Mouse (Mus musculus) limb, embryonic 14.5 days (tissue): ENCODE data around the gene Pcolce. TPM values are rescaled to one million over a fixed set of nuclear protein-coding genes. Genes with fewer than 3 reads are reported as not detected.

ENCODE experiments used
- ATAC-seq: fragments of 200-750 bp; cut with Nextera tagmentation; 2 replicates; pipeline ENCODE4 v1.8.0; 2017; ENCODE audit warnings: low read depth, moderate number of reproducible peaks, moderate TSS enrichment; ENCODE audit not compliant: low FRiP score
- DNase-seq: peaks from one replicate; pipeline ENCODE4 v3.0.0-alpha.2; 2015; ENCODE audit warnings: low spot score
- H3K27ac ChIP-seq: fragments of 300-500 bp; sonication (generic); replicated peaks from 2 replicates; pipeline ENCODE4 v1.5.1; 2014; ENCODE audit warnings: low read depth, mild to moderate bottlenecking, low read length, moderate library complexity, mixed read lengths
- H3K27me3 ChIP-seq: fragments of 300-500 bp; sonication (generic); 2 replicates; pipeline ENCODE4 v1.6.1; 2014; ENCODE audit warnings: low read length, mixed read lengths; ENCODE audit not compliant: control insufficient read depth, insufficient read depth
- H3K36me3 ChIP-seq: fragments of 300-500 bp; sonication (generic); 2 replicates; pipeline ENCODE4 v1.6.1; 2014; ENCODE audit warnings: mild to moderate bottlenecking, low read length, moderate library complexity, mixed read lengths; ENCODE audit not compliant: control insufficient read depth, insufficient read depth
- H3K4me1 ChIP-seq: fragments of 300-500 bp; sonication (generic); 2 replicates; pipeline ENCODE4 v1.6.1; 2014; ENCODE audit warnings: antibody characterized with exemption, low read length, mixed read lengths; ENCODE audit not compliant: control insufficient read depth, insufficient read depth
- H3K4me2 ChIP-seq: fragments of 300-500 bp; sonication (generic); replicated peaks from 2 replicates; pipeline ENCODE4 v1.6.1; 2014; ENCODE audit warnings: low read depth, mild to moderate bottlenecking, low read length, moderate library complexity; ENCODE audit not compliant: severe bottlenecking
- H3K4me3 ChIP-seq: fragments of 300-500 bp; sonication (generic); replicated peaks from 2 replicates; pipeline ENCODE4 v1.5.1; 2014; ENCODE audit warnings: low read length
- H3K9ac ChIP-seq: fragments of 300-500 bp; sonication (generic); 2 replicates; pipeline ENCODE4 v1.6.1; 2014; ENCODE audit warnings: mild to moderate bottlenecking, low read depth, low read length, moderate library complexity; ENCODE audit not compliant: severe bottlenecking
- H3K9me3 ChIP-seq: fragments of 300-500 bp; sonication (generic); 2 replicates; pipeline ENCODE4 v1.6.1; 2016; ENCODE audit warnings: low read length; ENCODE audit not compliant: control insufficient read depth
- POLR2A ChIP-seq: fragments of 200-500 bp; IDR thresholded peaks from 2 replicates; pipeline ENCODE4 v1.8.0; 2012; ENCODE audit warnings: inconsistent platforms, mild to moderate bottlenecking, moderate library complexity, borderline replicate concordance; ENCODE audit not compliant: insufficient read depth, insufficient read length; ENCODE audit errors: extremely low read depth
- WGBS: fragments of 180-500 bp; shearing (Covaris S2); extraction: QIAGEN DNeasy Blood & Tissue Kit; methylation state at CpG from one replicate; pipeline ENCODE4 v1.1.7; 2014; 5-methylcytosine and 5-hydroxymethylcytosine counted together
- polyA plus RNA-seq, 2 experiments: library from polyadenylated mRNA; depleted of rRNA in 1 of 2; stranded (reverse) in 1 of 2; unstranded in 1 of 2; fragments of >200 nt; fragmentation: Nextera tagmentation in 1 of 2; extraction: Ambion mirVana in 1 of 2; gene quantifications; 2 replicates each; pipeline versions ENCODE4 v1.2.1 to v1.2.3; 2012 to 2014

Gene Pcolce
- polyA plus RNA-seq, 2 experiments = 227 to 267 TPM

DNA sequence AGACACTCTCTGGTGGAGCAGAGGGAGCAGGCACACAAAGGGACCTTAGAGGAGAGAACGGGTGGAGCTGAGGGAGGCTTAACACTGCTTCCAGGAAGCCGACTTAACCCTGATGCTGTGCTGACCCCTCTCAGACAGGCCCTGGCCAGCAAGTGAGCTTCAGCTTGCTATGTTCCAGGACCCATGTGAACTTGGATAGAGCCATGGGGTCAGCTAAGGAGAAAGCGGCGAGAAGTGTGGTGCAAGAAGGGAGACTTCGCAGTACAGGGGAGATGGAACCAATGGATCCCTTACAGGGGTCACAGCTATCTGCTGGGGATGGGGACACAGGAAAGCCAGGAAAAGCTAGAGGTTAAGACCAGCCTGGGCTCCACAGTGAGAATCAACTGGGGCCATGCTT lies 508 bp downstream of the Pcolce start:
- no peak overlapping the region for H3K4me2 ChIP-seq
- no peak overlapping the region for H3K27ac ChIP-seq
- no peaks in the 10 kb centered on the region for H3K36me3 ChIP-seq
- no peaks in the 10 kb centered on the region for H3K9me3 ChIP-seq
- ATAC-seq (no peak), DNase-seq (no peak)
- no peak for TF ChIP-seq POLR2A
- H3K4me3 ChIP-seq = no peak overlapping the region
- H3K4me1 ChIP-seq = peaks cover 50% of the 10 kb centered on the region
- H3K27me3 ChIP-seq = no peaks in the 10 kb centered on the region
- 69% methylated on average over 5 of the region's 5 CpGs for WGBS
- no peak overlapping the region for H3K9ac ChIP-seq

DNA sequence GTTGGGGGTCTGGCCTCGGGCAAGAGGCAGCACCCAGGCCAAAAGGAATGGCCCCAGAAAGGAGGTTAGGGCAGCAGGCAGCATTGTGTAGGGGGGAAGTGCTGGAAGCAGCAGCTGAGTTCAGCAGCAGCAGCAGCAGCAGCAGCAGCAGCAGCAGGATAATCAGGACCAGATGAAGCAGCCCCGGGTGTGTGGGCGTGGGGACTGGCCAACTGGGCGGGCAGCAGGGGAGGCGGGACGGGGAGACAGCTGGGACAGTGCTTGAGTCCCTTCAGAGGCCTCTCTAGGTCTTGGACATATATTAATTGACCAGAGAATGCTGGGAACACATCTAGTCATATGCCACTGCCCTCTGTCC lies 2.4 kb downstream of the Pcolce start:
- Histone ChIP-seq H3K27ac (peak overlapping the region; percentile 95), H3K9ac (peak overlapping the region; percentile 55), H3K4me3 (peak overlapping the region; percentile 43), H3K9me3 (no peaks in the 10 kb centered on the region), H3K27me3 (no peaks in the 10 kb centered on the region), H3K4me1 (peaks cover 52% of the 10 kb centered on the region), H3K36me3 (peaks cover 12% of the 10 kb centered on the region), H3K4me2 (peak overlapping the region; percentile 70)
- WGBS = 0% methylated on average over 6 of the region's 6 CpGs
- TF ChIP-seq POLR2A = no peak
- ATAC-seq = peak; percentile 72; the same call in 1 of the 2 replicates
- DNase-seq = peak; percentile 78

DNA sequence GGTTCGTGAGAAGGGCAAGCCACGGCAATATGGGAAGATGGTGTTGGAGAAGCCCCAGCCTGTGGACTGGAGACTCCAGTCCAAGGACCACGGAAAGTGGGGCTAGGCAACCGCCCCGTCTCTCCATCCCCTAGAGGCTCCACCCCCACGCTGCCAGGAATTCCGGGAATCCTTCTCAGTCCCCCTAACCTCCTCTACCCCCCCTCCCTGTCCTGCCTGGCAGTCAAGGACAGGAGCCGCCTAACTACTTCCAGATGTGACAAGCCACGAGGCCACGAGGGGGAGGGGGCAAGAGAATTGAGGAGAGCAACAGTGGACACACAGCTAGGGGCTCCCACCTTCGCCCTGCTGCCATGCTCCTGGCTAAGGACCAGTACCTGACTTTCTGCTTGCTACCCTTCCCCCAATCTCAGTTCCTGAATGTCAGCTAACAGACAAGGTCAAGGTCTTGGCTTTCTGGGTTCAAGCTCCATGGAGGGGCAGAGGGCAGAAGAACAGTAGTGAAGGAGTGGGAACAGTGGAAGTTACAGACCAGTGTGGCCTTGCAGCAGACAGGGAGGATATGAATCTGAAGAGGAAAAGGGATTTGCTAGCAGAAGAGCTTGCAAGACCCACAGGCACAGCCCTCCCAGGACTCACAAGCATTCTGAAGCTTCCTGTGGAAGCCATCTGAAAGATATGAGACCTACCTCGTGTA lies 2.9 kb downstream of the Pcolce start:
- WGBS = 3% methylated on average over 12 of the region's 12 CpGs
- Histone ChIP-seq H3K4me2 (peak overlapping the region; percentile 70), H3K9ac (peak overlapping the region; percentile 55), H3K27ac (peak overlapping the region; percentile 95), H3K4me3 (peak overlapping the region; percentile 43), H3K36me3 (peaks cover 18% of the 10 kb centered on the region), H3K4me1 (peaks cover 52% of the 10 kb centered on the region), H3K27me3 (no peaks in the 10 kb centered on the region), H3K9me3 (no peaks in the 10 kb centered on the region)
- TF ChIP-seq POLR2A = no peak
- ATAC-seq (peak; percentile 78), DNase-seq (peak; percentile 87)

DNA sequence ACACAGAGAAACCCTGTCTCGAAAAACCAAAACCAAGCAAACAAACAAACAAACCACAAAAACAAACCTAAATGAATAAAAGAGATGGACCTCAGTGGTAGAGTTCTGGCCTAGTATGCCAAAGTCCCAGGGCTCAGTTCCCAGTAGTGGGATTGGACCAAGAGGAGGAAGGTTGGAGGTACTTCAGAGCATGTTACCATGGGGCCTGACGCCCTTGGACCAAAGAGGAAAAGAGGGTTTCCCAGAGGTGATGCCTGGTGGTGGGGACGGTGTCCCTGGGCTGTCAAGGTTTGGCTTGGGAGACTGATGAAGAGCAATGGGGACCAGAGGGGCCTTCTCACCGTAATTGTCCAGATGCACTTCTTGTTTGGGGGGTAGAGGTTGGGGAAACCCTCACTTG lies 3.5 kb downstream of the Pcolce start:
- Histone ChIP-seq H3K9me3 (no peaks in the 10 kb centered on the region), H3K36me3 (peaks cover 24% of the 10 kb centered on the region), H3K4me2 (peak overlapping the region; percentile 70), H3K4me3 (peak overlapping the region; percentile 43), H3K4me1 (peaks cover 52% of the 10 kb centered on the region), H3K27me3 (no peaks in the 10 kb centered on the region), H3K27ac (peak overlapping the region; percentile 95), H3K9ac (peak overlapping the region; percentile 55)
- ATAC-seq (no peak), DNase-seq (no peak)
- TF ChIP-seq POLR2A = no peak
- 34% methylated on average over 4 of the region's 4 CpGs for WGBS

DNA sequence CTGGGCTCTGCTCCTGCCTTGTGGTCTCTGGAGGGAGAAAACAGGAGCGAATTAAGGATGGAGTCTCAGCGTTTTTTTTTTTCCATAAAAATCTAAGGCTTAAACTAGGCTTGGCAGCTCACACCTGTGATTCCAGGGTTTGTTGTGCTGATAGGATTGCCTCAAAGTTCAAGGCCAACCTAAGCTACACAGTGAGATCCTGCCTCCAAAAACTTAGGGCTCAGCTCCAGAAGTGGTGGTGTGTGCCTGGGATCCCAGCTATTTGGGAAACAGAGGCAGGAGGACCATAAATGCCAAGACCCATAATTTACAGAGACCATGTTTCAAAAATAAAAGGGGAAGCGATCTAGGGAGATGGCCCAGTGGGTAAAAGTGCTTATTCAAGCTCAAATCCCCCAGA lies 4.3 kb downstream of the Pcolce start:
- DNase-seq (no peak), ATAC-seq (no peak)
- H3K27ac ChIP-seq = no peak overlapping the region
- peaks cover 52% of the 10 kb centered on the region for H3K4me1 ChIP-seq
- no peak for TF ChIP-seq POLR2A
- no peaks in the 10 kb centered on the region for H3K27me3 ChIP-seq
- H3K36me3 ChIP-seq = peaks cover 27% of the 10 kb centered on the region
- H3K4me3 ChIP-seq = peak overlapping the region; percentile 24
- WGBS = 33% methylated on average over 3 of the region's 3 CpGs
- no peaks in the 10 kb centered on the region for H3K9me3 ChIP-seq
- peak overlapping the region; percentile 70 for H3K4me2 ChIP-seq
- H3K9ac ChIP-seq = no peak overlapping the region
